Mouse (Mus musculus): ENCODE results near the gene Schip1. TPM values are rescaled to one million over a fixed set of nuclear protein-coding genes. Genes with fewer than 3 reads are reported as not detected.

The Schip1 gene
- polyA plus RNA-seq, 1 experiment from 2014 or later, result 5.0 TPM

GRCm38 (mm10) chr3:68604467-68604866, 539.9 kb downstream of the Schip1 start:
- H3K36me3 ChIP-seq, result no peaks in the 10 kb centered on the region
- H3K27ac ChIP-seq, result no peak overlapping the region
- H3K4me2 ChIP-seq, result no peak overlapping the region
- no peaks in the 10 kb centered on the region for H3K4me1 ChIP-seq
- no peaks in the 10 kb centered on the region for H3K27me3 ChIP-seq (replicated peaks)
- H3K9ac ChIP-seq, result no peak overlapping the region
- H3K4me3 ChIP-seq, result no peak overlapping the region
- 55% methylated on average over 10 of the region's 10 CpGs for WGBS (ENCODE audit: insufficient replicate concordance)
- H3K9me3 ChIP-seq (replicated peaks), result no peaks in the 10 kb centered on the region
- ATAC-seq, result no peak

- no peaks in the 10 kb centered on the region for H3K27me3 ChIP-seq (replicated peaks)
- no peak for ATAC-seq
- H3K4me2 ChIP-seq, result no peak overlapping the region
- H3K9me3 ChIP-seq (replicated peaks), result no peaks in the 10 kb centered on the region
- WGBS (ENCODE audit: insufficient replicate concordance), result 78% methylated on average over 10 of the region's 10 CpGs
- no peak overlapping the region for H3K27ac ChIP-seq
- H3K36me3 ChIP-seq, result no peaks in the 10 kb centered on the region
- H3K4me1 ChIP-seq, result no peaks in the 10 kb centered on the region
- no peak overlapping the region for H3K9ac ChIP-seq
- H3K4me3 ChIP-seq, result no peak overlapping the region
These were observed 540.4 kb downstream of the Schip1 start for GRCm38 (mm10) chr3:68604962-68605361.

DNA sequence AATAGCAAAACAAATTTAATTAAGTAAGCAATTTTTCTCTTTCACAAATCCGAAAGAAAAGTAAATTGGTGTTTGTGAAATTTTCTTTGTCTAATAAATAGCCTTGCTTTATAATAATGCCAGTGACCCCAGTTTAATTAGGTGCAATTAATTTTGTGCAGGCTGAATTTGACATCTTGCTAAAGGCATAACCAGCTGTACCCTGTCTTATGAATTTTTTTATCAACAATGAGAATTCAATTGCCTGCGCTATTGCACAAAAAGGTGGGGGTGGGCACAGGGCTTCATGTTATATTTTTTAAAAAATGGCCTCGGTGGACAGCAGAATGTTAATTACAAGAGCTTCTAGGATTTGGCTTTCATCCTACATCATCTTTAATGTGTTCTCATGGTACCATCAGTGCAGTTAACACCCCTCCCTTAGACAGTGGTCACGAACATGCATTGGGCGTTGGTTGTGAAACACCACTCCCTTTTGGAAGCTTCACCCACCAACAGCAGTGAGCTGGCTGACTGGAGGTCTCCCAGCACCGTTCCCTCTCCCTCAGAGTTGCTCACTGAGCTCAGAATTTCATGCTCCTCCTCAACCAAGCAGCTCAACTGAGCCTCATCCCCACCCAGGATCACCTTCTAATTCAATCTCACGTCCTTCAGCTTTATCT, 541.5 kb downstream of the Schip1 start:
- ATAC-seq, result no peak
- Histone ChIP-seq H3K27ac (no peak overlapping the region), H3K36me3 (no peaks in the 10 kb centered on the region), H3K9me3 (replicated peaks) (no peaks in the 10 kb centered on the region), H3K4me2 (no peak overlapping the region), H3K27me3 (replicated peaks) (no peaks in the 10 kb centered on the region), H3K4me3 (no peak overlapping the region), H3K4me1 (no peaks in the 10 kb centered on the region), H3K9ac (no peak overlapping the region)
- WGBS (ENCODE audit: insufficient replicate concordance), result 68% methylated on average over 7 of the region's 7 CpGs

DNA sequence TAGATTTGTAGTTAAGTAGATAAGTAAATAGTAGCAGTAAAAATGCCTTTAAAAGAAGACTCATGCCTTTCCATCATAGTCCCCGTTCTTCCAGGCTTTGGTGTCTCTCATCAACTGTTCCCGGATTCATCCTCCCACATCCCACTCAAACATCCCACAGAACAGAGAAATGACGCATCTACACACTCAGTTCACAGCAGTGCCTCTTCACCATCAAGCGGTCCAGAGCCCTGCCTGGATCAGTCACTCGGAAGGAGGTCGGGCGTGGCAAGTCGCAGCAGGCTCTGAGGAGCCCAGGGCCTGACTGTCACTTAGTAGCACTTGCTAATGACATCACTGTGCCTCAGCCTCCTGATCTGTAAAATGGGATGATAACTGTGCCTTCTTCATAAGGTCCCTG, 542.1 kb downstream of the Schip1 start:
- no peaks in the 10 kb centered on the region for H3K9me3 ChIP-seq (replicated peaks)
- H3K9ac ChIP-seq, result no peak overlapping the region
- H3K36me3 ChIP-seq, result no peaks in the 10 kb centered on the region
- H3K4me1 ChIP-seq, result no peaks in the 10 kb centered on the region
- no peak overlapping the region for H3K4me3 ChIP-seq
- no peaks in the 10 kb centered on the region for H3K27me3 ChIP-seq (replicated peaks)
- no peak for ATAC-seq
- H3K27ac ChIP-seq, result no peak overlapping the region
- 81% methylated on average over 8 of the region's 8 CpGs for WGBS (ENCODE audit: insufficient replicate concordance)
- no peak overlapping the region for H3K4me2 ChIP-seq

DNA sequence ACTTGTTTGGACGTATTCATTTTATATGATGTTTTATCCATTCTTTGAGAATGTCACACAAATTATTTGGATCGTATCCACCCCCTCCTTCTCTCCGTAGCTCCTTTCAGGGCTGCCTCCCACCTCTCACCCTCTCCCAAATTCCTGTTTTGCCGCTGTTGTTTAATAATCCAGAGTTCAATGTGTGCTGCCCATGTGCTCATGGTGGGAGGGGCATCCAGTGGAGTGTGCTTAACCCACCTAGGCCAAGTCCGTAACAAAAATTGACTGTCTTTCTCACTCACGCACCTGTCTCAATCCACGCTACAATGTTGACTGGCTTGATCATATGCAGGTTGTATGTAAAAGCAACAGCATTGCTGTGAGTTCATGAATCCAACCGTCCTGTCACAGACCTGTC, 542.7 kb downstream of the Schip1 start:
- H3K27ac ChIP-seq, result no peak overlapping the region
- no peaks in the 10 kb centered on the region for H3K27me3 ChIP-seq (replicated peaks)
- no peaks in the 10 kb centered on the region for H3K9me3 ChIP-seq (replicated peaks)
- H3K4me1 ChIP-seq, result no peaks in the 10 kb centered on the region
- WGBS (ENCODE audit: insufficient replicate concordance), result 70% methylated on average over 8 of the region's 8 CpGs
- H3K4me2 ChIP-seq, result no peak overlapping the region
- H3K36me3 ChIP-seq, result no peaks in the 10 kb centered on the region
- H3K9ac ChIP-seq, result no peak overlapping the region
- no peak for ATAC-seq
- no peak overlapping the region for H3K4me3 ChIP-seq

- no peaks in the 10 kb centered on the region for H3K27me3 ChIP-seq (replicated peaks)
- no peaks in the 10 kb centered on the region for H3K9me3 ChIP-seq (replicated peaks)
- H3K4me3 ChIP-seq, result no peak overlapping the region
- no peak overlapping the region for H3K4me2 ChIP-seq
- WGBS (ENCODE audit: insufficient replicate concordance), result 72% methylated on average over 19 of the region's 19 CpGs
- H3K9ac ChIP-seq, result no peak overlapping the region
- no peak for ATAC-seq
- no peaks in the 10 kb centered on the region for H3K4me1 ChIP-seq
- no peak overlapping the region for H3K27ac ChIP-seq
- no peaks in the 10 kb centered on the region for H3K36me3 ChIP-seq
These were observed 544.4 kb downstream of the Schip1 start for GRCm38 (mm10) chr3:68608848-68609497.

GRCm38 (mm10) chr3:68610011-68610410, 545.4 kb downstream of the Schip1 start:
- no peaks in the 10 kb centered on the region for H3K27me3 ChIP-seq (replicated peaks)
- ATAC-seq, result no peak

GRCm38 (mm10) chr3:68610598-68611261, 546.1 kb downstream of the Schip1 start:
- Histone ChIP-seq H3K9me3 (replicated peaks) (no peaks in the 10 kb centered on the region), H3K9ac (no peak overlapping the region), H3K36me3 (no peaks in the 10 kb centered on the region), H3K4me1 (peaks cover 3% of the 10 kb centered on the region; the same call in 1 of the 2 replicates), H3K4me3 (no peak overlapping the region), H3K4me2 (no peak overlapping the region), H3K27ac (no peak overlapping the region), H3K27me3 (replicated peaks) (no peaks in the 10 kb centered on the region)
- 78% methylated on average over 11 of the region's 11 CpGs for WGBS (ENCODE audit: insufficient replicate concordance)
- no peak for ATAC-seq

More at GRCm38 (mm10) chr3:68610011-68610410, 545.4 kb downstream of the Schip1 start:
- Histone ChIP-seq H3K9ac (no peak overlapping the region), H3K9me3 (replicated peaks) (no peaks in the 10 kb centered on the region), H3K4me2 (no peak overlapping the region), H3K4me3 (no peak overlapping the region), H3K27ac (no peak overlapping the region), H3K4me1 (no peaks in the 10 kb centered on the region), H3K36me3 (no peaks in the 10 kb centered on the region)
- 67% methylated on average over 6 of the region's 6 CpGs for WGBS (ENCODE audit: insufficient replicate concordance)

GRCm38 (mm10) chr3:68615042-68615810, 550.6 kb downstream of the Schip1 start:
- ATAC-seq, result 0 out of 2 replicates have a peak, but pooled peaks have one; percentile 30

DNA sequence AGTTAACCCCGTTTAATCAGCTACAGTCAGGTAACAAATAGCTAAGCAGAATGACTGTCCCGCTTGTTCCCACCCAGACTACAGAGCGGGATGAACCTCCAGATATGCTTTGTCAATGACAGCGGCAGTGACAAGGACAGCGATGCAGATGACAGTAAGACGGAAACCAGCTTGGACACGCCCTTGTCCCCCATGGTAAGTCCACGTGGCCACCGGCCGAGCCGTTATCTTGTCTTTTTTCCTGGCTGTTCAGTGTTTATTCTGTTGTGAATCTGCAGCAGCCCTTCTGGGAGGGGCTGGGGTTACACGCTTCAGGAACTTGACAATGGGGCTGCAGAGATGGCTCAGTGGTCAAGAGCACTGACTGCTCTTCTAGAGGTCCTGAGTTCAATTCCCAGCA, 551.8 kb downstream of the Schip1 start:
- WGBS (ENCODE audit: insufficient replicate concordance), result 16% methylated on average over 12 of the region's 12 CpGs
- H3K4me2 ChIP-seq, result peak overlapping the region; percentile 17; the same call in 1 of the 2 replicates
- no peaks in the 10 kb centered on the region for H3K27me3 ChIP-seq (replicated peaks)
- ATAC-seq, result peak; percentile 51; the same call in 1 of the 2 replicates
- H3K4me3 ChIP-seq, result no peak overlapping the region
- H3K9me3 ChIP-seq (replicated peaks), result no peaks in the 10 kb centered on the region
- H3K4me1 ChIP-seq, result peaks cover 17% of the 10 kb centered on the region
- H3K9ac ChIP-seq, result no peak overlapping the region
- H3K27ac ChIP-seq, result no peak overlapping the region
- no peaks in the 10 kb centered on the region for H3K36me3 ChIP-seq

More at GRCm38 (mm10) chr3:68615042-68615810, 550.6 kb downstream of the Schip1 start:
- Histone ChIP-seq H3K27ac (no peak overlapping the region), H3K9ac (no peak overlapping the region), H3K36me3 (no peaks in the 10 kb centered on the region), H3K4me2 (no peak overlapping the region), H3K9me3 (replicated peaks) (no peaks in the 10 kb centered on the region), H3K27me3 (replicated peaks) (no peaks in the 10 kb centered on the region), H3K4me3 (no peak overlapping the region), H3K4me1 (peaks cover 17% of the 10 kb centered on the region)
- 59% methylated on average over 10 of the region's 10 CpGs for WGBS (ENCODE audit: insufficient replicate concordance)

- no peaks in the 10 kb centered on the region for H3K36me3 ChIP-seq
These were observed 553.1 kb downstream of the Schip1 start for GRCm38 (mm10) chr3:68617708-68618107.

More at GRCm38 (mm10) chr3:68617708-68618107, 553.1 kb downstream of the Schip1 start:
- Histone ChIP-seq H3K9me3 (replicated peaks) (no peaks in the 10 kb centered on the region), H3K4me2 (no peak overlapping the region), H3K4me1 (peaks cover 17% of the 10 kb centered on the region), H3K4me3 (no peak overlapping the region), H3K9ac (no peak overlapping the region), H3K27ac (no peak overlapping the region), H3K27me3 (replicated peaks) (no peaks in the 10 kb centered on the region)
- WGBS (ENCODE audit: insufficient replicate concordance), result 83% methylated on average over 10 of the region's 10 CpGs
- no peak for ATAC-seq

All from liver, embryonic 12.5 days (tissue).